Mouse (Mus musculus): Measurements from ENCODE around the gene Gclm. TPM values are rescaled to one million over a fixed set of nuclear protein-coding genes. Genes with fewer than 3 reads are reported as not detected.

The Gclm gene
- polyA plus RNA-seq (2012; rRNA removed), result 227 and 313 TPM in 2 replicates

DNA sequence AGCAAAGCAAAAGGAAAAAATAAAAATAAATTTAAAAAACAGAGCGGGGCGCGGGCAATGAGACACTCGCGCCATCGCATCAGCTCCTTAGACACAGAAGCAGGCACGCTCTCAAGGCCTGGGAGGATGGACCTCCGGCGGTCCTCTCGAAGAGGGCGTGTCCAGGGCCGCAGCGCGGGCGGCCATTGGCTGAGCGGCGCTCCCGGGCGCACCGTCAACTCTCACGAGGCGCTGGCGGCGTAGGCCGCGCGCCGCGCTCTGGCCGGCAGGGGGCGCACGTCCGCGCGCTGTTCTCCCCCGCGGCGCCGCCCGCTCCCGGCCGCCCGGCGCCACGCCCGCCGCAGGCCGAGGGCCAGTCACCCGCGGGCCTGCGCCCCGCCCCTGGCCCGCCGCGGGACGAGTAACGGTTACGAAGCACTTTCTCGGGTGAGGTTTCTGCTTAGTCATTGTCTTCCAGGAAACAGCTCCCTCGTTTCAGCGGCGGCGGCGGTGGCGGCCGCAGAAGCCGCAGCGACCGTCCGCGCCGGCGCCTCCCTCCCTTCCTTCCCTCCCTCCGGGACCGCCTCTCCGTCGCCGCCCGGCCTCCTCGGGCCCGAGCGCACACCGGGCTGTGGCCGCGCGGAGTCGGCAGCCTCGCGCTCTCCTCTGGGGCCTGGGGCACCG is at the start of gene Gclm:
TSS of gene Gclm (plus strand) at position 343 of the 663 bp plus-strand sequence.
- 4% methylated on average over 88 of the region's 90 CpGs for WGBS
- TF ChIP-seq CTCF (conservative IDR thresholded peaks at IDR 0.05; ENCODE audit: insufficient read depth, insufficient read length, low read depth, low read length) (peak; percentile 52), POLR2A (IDR thresholded peaks at IDR 0.05; ENCODE audit: low read depth, low read length) (peak; percentile 51)
- Histone ChIP-seq H3K4me1 (ENCODE audit: control insufficient read depth, insufficient read depth, low read length) (peaks cover 10% of the 10 kb centered on the region), H3K27ac (ENCODE audit: insufficient read depth, low read depth, low read length) (peak within 1 kb of the TSS; percentile 83), H3K36me3 (ENCODE audit: control insufficient read depth, insufficient read depth, low read length) (no peaks in the 10 kb centered on the region), H3K27me3 (replicated peaks; ENCODE audit: control insufficient read depth, insufficient read depth, low read length) (no peaks in the 10 kb centered on the region), H3K4me3 (ENCODE audit: insufficient read depth, low read depth, low read length) (peak within 1 kb of the TSS; percentile 86)
- DNase-seq, result peak; percentile 96

DNA sequence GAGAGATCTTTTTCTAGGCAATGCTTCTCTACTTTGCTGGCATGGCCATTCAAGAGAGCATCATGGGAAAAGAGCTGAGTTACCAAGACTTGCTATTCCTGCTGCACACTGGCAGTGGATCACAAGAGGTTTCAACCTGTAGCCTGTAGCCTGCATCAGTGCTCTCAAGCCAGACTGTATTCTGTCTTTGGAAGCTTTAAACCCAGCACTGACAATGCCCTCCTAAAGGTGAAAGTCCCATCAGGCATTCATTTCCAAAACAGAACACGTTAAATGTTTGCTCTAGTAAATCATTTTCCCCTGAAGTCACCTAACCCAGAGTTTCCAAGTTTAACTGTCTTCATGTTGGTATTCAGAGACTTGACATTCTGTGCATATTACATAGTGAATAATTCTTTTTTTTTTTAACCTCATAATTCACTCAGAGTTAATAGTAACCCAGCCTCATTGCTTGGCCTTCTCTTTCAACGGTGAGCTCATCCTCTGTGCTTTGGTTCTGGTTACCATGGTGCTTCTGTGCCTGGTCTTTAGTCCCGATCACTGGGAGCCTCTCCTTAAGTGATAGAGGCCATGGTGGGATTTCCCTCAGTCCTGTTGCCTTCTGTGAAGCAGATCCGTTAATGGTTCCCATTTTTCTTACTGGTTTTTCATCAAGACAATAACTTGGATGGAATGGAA is 48.6 kb upstream of the Gclm start:
- H3K27ac ChIP-seq (ENCODE audit: insufficient read depth, low read depth, low read length), result peak overlapping the region; percentile 83
- TF ChIP-seq POLR2A (IDR thresholded peaks at IDR 0.05; ENCODE audit: low read depth, low read length) (no peak), CTCF (conservative IDR thresholded peaks at IDR 0.05; ENCODE audit: insufficient read depth, insufficient read length, low read depth, low read length) (no peak)
- 49% methylated on average over 4 of the region's 4 CpGs for WGBS
- H3K36me3 ChIP-seq (ENCODE audit: control insufficient read depth, insufficient read depth, low read length), result no peaks in the 10 kb centered on the region
- H3K4me1 ChIP-seq (ENCODE audit: control insufficient read depth, insufficient read depth, low read length), result peaks cover 26% of the 10 kb centered on the region; the same call in 1 of the 2 replicates
- no peak overlapping the region for H3K4me3 ChIP-seq (ENCODE audit: insufficient read depth, low read depth, low read length)
- no peaks in the 10 kb centered on the region for H3K27me3 ChIP-seq (replicated peaks; ENCODE audit: control insufficient read depth, insufficient read depth, low read length)
- peak; percentile 88 for DNase-seq

DNA sequence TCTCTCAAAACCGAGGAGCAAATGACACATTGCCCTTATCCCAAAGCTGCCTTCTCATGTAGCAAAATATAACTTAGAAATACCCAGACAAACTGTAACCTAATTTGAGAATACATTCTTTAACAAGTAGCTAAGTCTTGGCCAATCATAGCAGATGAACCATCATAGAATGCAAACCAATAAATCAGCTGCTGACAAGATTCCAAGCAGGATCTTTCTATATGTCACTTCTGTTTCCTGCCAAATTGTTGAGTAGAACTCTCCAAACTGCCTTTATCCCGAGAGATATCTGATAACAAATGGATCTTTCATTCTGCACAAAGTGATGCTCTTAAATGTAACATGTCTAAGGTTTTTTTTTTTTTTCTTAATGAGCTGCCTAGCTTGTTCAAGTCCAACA is 46.8 kb upstream of the Gclm start:
- DNase-seq, result no peak
- no peak overlapping the region for H3K4me3 ChIP-seq (ENCODE audit: insufficient read depth, low read depth, low read length)
- TF ChIP-seq POLR2A (IDR thresholded peaks at IDR 0.05; ENCODE audit: low read depth, low read length) (no peak), CTCF (conservative IDR thresholded peaks at IDR 0.05; ENCODE audit: insufficient read depth, insufficient read length, low read depth, low read length) (no peak)
- no peaks in the 10 kb centered on the region for H3K36me3 ChIP-seq (ENCODE audit: control insufficient read depth, insufficient read depth, low read length)
- peak overlapping the region; percentile 64 for H3K27ac ChIP-seq (ENCODE audit: insufficient read depth, low read depth, low read length)
- peaks cover 22% of the 10 kb centered on the region; the same call in 1 of the 2 replicates for H3K4me1 ChIP-seq (ENCODE audit: control insufficient read depth, insufficient read depth, low read length)
- 55% methylated on average over 2 of the region's 2 CpGs for WGBS
- H3K27me3 ChIP-seq (replicated peaks; ENCODE audit: control insufficient read depth, insufficient read depth, low read length), result no peaks in the 10 kb centered on the region

DNA sequence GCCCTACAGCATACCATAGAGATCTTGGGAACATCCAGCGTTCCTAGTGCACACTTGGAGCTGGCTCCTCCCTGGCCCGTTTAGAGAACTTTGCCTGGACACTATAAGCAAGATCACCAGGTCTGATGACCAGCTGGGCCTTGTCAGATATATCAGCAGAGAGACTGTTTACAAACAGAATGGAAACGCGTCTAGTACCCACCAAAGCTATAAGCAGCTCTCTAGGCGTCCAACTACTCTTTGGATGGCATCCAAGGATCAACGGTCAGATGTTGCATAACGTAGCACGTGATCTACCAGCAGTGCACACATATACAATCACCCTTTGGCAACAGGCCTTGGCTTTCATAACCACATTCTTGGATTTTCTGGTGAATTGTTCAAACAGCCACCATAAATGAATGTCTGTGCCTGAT is 46.4 kb upstream of the Gclm start:
- Histone ChIP-seq H3K27ac (ENCODE audit: insufficient read depth, low read depth, low read length) (peak overlapping the region; percentile 64), H3K36me3 (ENCODE audit: control insufficient read depth, insufficient read depth, low read length) (no peaks in the 10 kb centered on the region), H3K4me3 (ENCODE audit: insufficient read depth, low read depth, low read length) (no peak overlapping the region), H3K27me3 (replicated peaks; ENCODE audit: control insufficient read depth, insufficient read depth, low read length) (no peaks in the 10 kb centered on the region), H3K4me1 (ENCODE audit: control insufficient read depth, insufficient read depth, low read length) (peaks cover 22% of the 10 kb centered on the region; the same call in 1 of the 2 replicates)
- TF ChIP-seq CTCF (conservative IDR thresholded peaks at IDR 0.05; ENCODE audit: insufficient read depth, insufficient read length, low read depth, low read length), result no peak
- TF ChIP-seq POLR2A (IDR thresholded peaks at IDR 0.05; ENCODE audit: low read depth, low read length), result no peak
- WGBS, result 30% methylated on average over 8 of the region's 8 CpGs
- DNase-seq, result peak; percentile 92

DNA sequence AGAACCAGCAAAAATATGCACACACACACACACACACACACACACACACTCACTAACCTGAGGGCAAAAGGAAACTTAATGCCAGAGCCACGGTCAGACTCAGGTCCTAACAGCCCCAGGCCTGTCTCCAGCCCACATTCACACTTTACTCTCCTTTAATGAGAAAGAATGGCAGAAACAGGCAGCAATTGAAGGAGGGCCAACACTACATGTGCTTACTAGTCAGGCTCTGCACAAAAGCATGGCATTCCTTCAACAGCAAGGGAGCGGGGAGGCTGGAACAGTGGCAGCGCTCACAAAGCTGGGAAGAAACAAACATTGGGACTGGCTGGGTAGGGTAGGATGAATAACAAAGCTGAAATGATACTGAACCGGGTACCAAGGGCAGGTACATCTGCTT is 45.8 kb upstream of the Gclm start:
- Histone ChIP-seq H3K27me3 (replicated peaks; ENCODE audit: control insufficient read depth, insufficient read depth, low read length) (no peaks in the 10 kb centered on the region), H3K4me3 (ENCODE audit: insufficient read depth, low read depth, low read length) (no peak overlapping the region), H3K36me3 (ENCODE audit: control insufficient read depth, insufficient read depth, low read length) (no peaks in the 10 kb centered on the region), H3K4me1 (ENCODE audit: control insufficient read depth, insufficient read depth, low read length) (peaks cover 22% of the 10 kb centered on the region; the same call in 1 of the 2 replicates), H3K27ac (ENCODE audit: insufficient read depth, low read depth, low read length) (peak overlapping the region; percentile 64)
- TF ChIP-seq POLR2A (IDR thresholded peaks at IDR 0.05; ENCODE audit: low read depth, low read length) (no peak), CTCF (conservative IDR thresholded peaks at IDR 0.05; ENCODE audit: insufficient read depth, insufficient read length, low read depth, low read length) (no peak)
- peak; percentile 13 for DNase-seq
- 76% methylated on average over 4 of the region's 4 CpGs for WGBS

DNA sequence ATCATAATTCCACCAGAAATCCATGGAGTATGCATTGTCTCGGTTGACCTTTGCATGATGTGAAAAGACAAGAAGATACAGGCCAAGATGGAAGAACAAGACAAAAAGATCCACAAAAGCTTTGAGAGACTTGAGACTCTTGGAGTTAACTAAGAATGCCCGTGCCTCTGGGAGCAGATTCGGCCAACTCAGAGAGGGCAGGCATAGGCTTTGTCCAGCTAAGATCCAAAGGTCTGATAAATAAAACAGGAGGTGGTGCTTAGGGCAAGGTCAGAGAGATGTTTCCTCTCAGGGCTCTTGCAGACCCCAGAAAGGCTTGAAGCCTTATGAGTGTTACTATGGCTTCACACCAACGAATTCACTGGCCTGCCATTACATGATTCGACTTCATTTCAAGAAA is 45.3 kb upstream of the Gclm start:
- TF ChIP-seq CTCF (conservative IDR thresholded peaks at IDR 0.05; ENCODE audit: insufficient read depth, insufficient read length, low read depth, low read length) (no peak), POLR2A (IDR thresholded peaks at IDR 0.05; ENCODE audit: low read depth, low read length) (no peak)
- WGBS, result 73% methylated on average over 5 of the region's 5 CpGs
- H3K27me3 ChIP-seq (replicated peaks; ENCODE audit: control insufficient read depth, insufficient read depth, low read length), result no peaks in the 10 kb centered on the region
- H3K4me1 ChIP-seq (ENCODE audit: control insufficient read depth, insufficient read depth, low read length), result peaks cover 22% of the 10 kb centered on the region; the same call in 1 of the 2 replicates
- no peaks in the 10 kb centered on the region for H3K36me3 ChIP-seq (ENCODE audit: control insufficient read depth, insufficient read depth, low read length)
- peak; percentile 69 for DNase-seq
- H3K4me3 ChIP-seq (ENCODE audit: insufficient read depth, low read depth, low read length), result no peak overlapping the region
- peak overlapping the region; percentile 64 for H3K27ac ChIP-seq (ENCODE audit: insufficient read depth, low read depth, low read length)

DNA sequence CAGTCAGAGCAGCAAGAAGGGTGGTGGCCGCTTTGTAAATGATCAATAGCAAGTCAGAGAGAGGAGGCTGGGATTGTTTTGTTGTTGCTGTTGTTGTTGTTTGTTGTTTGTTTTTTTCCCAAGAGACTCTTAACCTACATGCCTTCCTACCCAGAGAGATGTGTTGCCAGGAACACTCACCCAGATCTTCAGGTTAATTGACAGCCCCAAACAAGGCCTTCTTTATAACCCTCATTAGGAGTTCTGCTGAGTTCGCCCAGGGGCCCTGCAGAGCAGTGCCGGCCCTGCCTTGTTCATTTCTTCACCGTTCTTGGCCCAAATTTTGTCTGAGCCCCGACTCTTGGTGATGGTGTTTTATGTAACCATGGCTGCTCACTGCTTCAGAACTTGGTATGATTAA is 44.9 kb upstream of the Gclm start:
- no peak for TF ChIP-seq CTCF (conservative IDR thresholded peaks at IDR 0.05; ENCODE audit: insufficient read depth, insufficient read length, low read depth, low read length)
- TF ChIP-seq POLR2A (IDR thresholded peaks at IDR 0.05; ENCODE audit: low read depth, low read length), result no peak
- peak overlapping the region; percentile 64 for H3K27ac ChIP-seq (ENCODE audit: insufficient read depth, low read depth, low read length)
- WGBS, result 50% methylated on average over 5 of the region's 5 CpGs

More for the DNA sequence above, 44.9 kb upstream of the Gclm start:
- DNase-seq, result peak; percentile 23
- Histone ChIP-seq H3K4me3 (ENCODE audit: insufficient read depth, low read depth, low read length) (no peak overlapping the region), H3K27me3 (replicated peaks; ENCODE audit: control insufficient read depth, insufficient read depth, low read length) (no peaks in the 10 kb centered on the region), H3K4me1 (ENCODE audit: control insufficient read depth, insufficient read depth, low read length) (peaks cover 22% of the 10 kb centered on the region; the same call in 1 of the 2 replicates), H3K36me3 (ENCODE audit: control insufficient read depth, insufficient read depth, low read length) (no peaks in the 10 kb centered on the region)
